Mouse (Mus musculus) liver, adult 2 months (tissue): Measurements from ENCODE around the gene Evx1.

ENCODE experiments used
- CTCF ChIP-seq: fragments of 200-500 bp; IDR thresholded peaks from 2 replicates; pipeline ENCODE4 v1.5.1; 2011; ENCODE audit warnings: low read depth, low read length, control low read depth
- POLR2A ChIP-seq: fragments of 200-500 bp; IDR thresholded peaks from 2 replicates; pipeline ENCODE4 v1.6.1; 2011; ENCODE audit warnings: low read length, control low read depth; ENCODE audit not compliant: insufficient read depth; ENCODE audit errors: extremely low read depth

DNA sequence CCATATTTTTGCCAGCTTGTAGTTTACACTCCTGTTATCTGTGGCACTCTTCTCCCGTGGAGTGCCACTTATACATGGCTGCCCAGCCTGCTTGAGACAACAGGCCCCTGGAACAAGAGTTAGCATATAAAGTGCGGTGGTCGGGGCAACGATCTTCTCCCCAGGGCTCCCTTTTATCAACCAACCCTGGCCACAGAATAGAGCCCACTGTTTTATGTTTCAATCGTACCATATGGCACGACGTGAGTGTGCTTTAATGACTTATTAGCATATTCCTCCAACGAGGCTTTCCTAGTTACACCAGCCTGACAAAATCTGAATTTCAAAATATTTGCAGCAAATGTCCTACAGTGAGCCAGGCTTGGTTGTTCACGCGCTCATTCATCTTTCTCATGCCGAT is 53.2 kb downstream of the Evx1 start:
- TF ChIP-seq POLR2A (no peak), CTCF (no peak)
